Mouse (Mus musculus) ES-Bruce4 (cell line): Measurements from ENCODE around the gene Pax5. TPM values are rescaled to one million over a fixed set of nuclear protein-coding genes. Genes with fewer than 3 reads are reported as not detected.

Source experiments
- H3K27ac ChIP-seq: 2 replicates; pipeline ENCODE4 v1.5.1; 2012; ENCODE audit warnings: low read length, inconsistent platforms; ENCODE audit not compliant: insufficient read depth
- H3K27me3 ChIP-seq: 2 replicates; pipeline ENCODE4 v1.6.1; 2012; ENCODE audit warnings: mild to moderate bottlenecking, low read length, inconsistent platforms; ENCODE audit not compliant: control insufficient read depth, poor library complexity, insufficient read depth, severe bottlenecking
- H3K36me3 ChIP-seq: 2 replicates; pipeline ENCODE4 v1.6.1; 2012; ENCODE audit warnings: inconsistent platforms, mild to moderate bottlenecking, low read length, moderate library complexity; ENCODE audit not compliant: control insufficient read depth, poor library complexity, insufficient read depth, severe bottlenecking
- H3K4me1 ChIP-seq: one replicate; pipeline ENCODE4 v1.8.1; 2011; ENCODE audit warnings: low read length; ENCODE audit not compliant: control insufficient read depth, insufficient read depth
- H3K4me3 ChIP-seq: 2 replicates; pipeline ENCODE4 v1.5.1; 2011; ENCODE audit warnings: low read depth, mild to moderate bottlenecking, low read length
- H3K9ac ChIP-seq: 2 replicates; pipeline ENCODE4 v1.6.1; 2012; ENCODE audit warnings: low read depth, mild to moderate bottlenecking, inconsistent platforms; ENCODE audit not compliant: poor library complexity, severe bottlenecking
- H3K9me3 ChIP-seq: replicated peaks from 2 replicates; pipeline ENCODE4 v1.6.1; 2012; ENCODE audit warnings: mild to moderate bottlenecking, low read length, inconsistent platforms; ENCODE audit not compliant: control insufficient read depth, poor library complexity, insufficient read depth, severe bottlenecking
- CTCF ChIP-seq: IDR thresholded peaks from one replicate; pipeline ENCODE4 v1.8.1; 2011; ENCODE audit warnings: low read depth, low read length
- EP300 ChIP-seq: IDR thresholded peaks from 2 replicates; pipeline ENCODE4 v1.6.1; 2011; ENCODE audit warnings: low read depth, low read length; ENCODE audit not compliant: insufficient read depth
- POLR2A ChIP-seq: IDR thresholded peaks from one replicate; pipeline ENCODE4 v1.8.1; 2011; ENCODE audit warnings: low read length; ENCODE audit not compliant: insufficient read depth
- polyA plus RNA-seq: library from polyadenylated mRNA; stranded (reverse); fragments of >200 nt; gene quantifications from 2 replicates; pipeline ENCODE4 v1.2.4, GENCODE M21; 2011; ENCODE audit warnings: low read depth; ENCODE audit not compliant: missing spikeins, insufficient read depth, insufficient read length

Pax5 gene
- polyA plus RNA-seq, 1 experiment: not detected

GRCm38 (mm10) chr4:44582687-44583086 lies 127.6 kb downstream of the Pax5 start:
- Histone ChIP-seq H3K9ac (no peak overlapping the region), H3K27me3 (no peaks in the 10 kb centered on the region), H3K27ac (no peak overlapping the region), H3K9me3 (no peaks in the 10 kb centered on the region), H3K4me1 (no peaks in the 10 kb centered on the region), H3K36me3 (no peaks in the 10 kb centered on the region), H3K4me3 (no peak overlapping the region)
- TF ChIP-seq POLR2A (no peak), EP300 (no peak), CTCF (no peak)

- Histone ChIP-seq H3K36me3 (no peaks in the 10 kb centered on the region), H3K27ac (no peak overlapping the region), H3K9me3 (no peaks in the 10 kb centered on the region), H3K4me3 (no peak overlapping the region), H3K27me3 (no peaks in the 10 kb centered on the region), H3K9ac (no peak overlapping the region), H3K4me1 (no peaks in the 10 kb centered on the region)
- no peak for TF ChIP-seq CTCF
- TF ChIP-seq POLR2A: no peak
- no peak for TF ChIP-seq EP300
Measured at GRCm38 (mm10) chr4:44578591-44578990, 131.7 kb downstream of the Pax5 start.

- Histone ChIP-seq H3K9me3 (no peaks in the 10 kb centered on the region), H3K4me1 (no peaks in the 10 kb centered on the region), H3K27ac (no peak overlapping the region), H3K36me3 (no peaks in the 10 kb centered on the region), H3K4me3 (no peak overlapping the region), H3K9ac (no peak overlapping the region), H3K27me3 (no peaks in the 10 kb centered on the region)
- peak; percentile 85 for TF ChIP-seq CTCF
- TF ChIP-seq POLR2A: no peak
Measured at GRCm38 (mm10) chr4:44577293-44577692, 133.0 kb downstream of the Pax5 start.

GRCm38 (mm10) chr4:44576786-44577185 lies 133.5 kb downstream of the Pax5 start:
- TF ChIP-seq POLR2A (no peak), CTCF (no peak), EP300 (no peak)
- H3K27ac ChIP-seq: no peak overlapping the region
- H3K4me1 ChIP-seq: no peaks in the 10 kb centered on the region
- no peak overlapping the region for H3K4me3 ChIP-seq
- no peak overlapping the region for H3K9ac ChIP-seq
- no peaks in the 10 kb centered on the region for H3K36me3 ChIP-seq
- H3K9me3 ChIP-seq: no peaks in the 10 kb centered on the region
- no peaks in the 10 kb centered on the region for H3K27me3 ChIP-seq

GRCm38 (mm10) chr4:44573017-44573416 lies 137.3 kb downstream of the Pax5 start:
- Histone ChIP-seq H3K36me3 (no peaks in the 10 kb centered on the region), H3K9me3 (no peaks in the 10 kb centered on the region), H3K4me3 (no peak overlapping the region), H3K4me1 (no peaks in the 10 kb centered on the region), H3K9ac (no peak overlapping the region), H3K27ac (no peak overlapping the region), H3K27me3 (no peaks in the 10 kb centered on the region)
- TF ChIP-seq EP300: no peak
- TF ChIP-seq POLR2A: no peak
- TF ChIP-seq CTCF: no peak

- Histone ChIP-seq H3K9ac (no peak overlapping the region), H3K4me1 (no peaks in the 10 kb centered on the region), H3K36me3 (no peaks in the 10 kb centered on the region), H3K4me3 (no peak overlapping the region), H3K9me3 (no peaks in the 10 kb centered on the region), H3K27ac (no peak overlapping the region), H3K27me3 (no peaks in the 10 kb centered on the region)
- TF ChIP-seq POLR2A: no peak
- TF ChIP-seq EP300: no peak
- no peak for TF ChIP-seq CTCF
Measured at GRCm38 (mm10) chr4:44572373-44572772, 137.9 kb downstream of the Pax5 start.
